Mouse (Mus musculus): ENCODE measurements around the gene Gm6408.
"Not testable (repeated sequence)": the region's sequence is repeated elsewhere in the genome, so short reads cannot be mapped to it uniquely, and the experiment has no call there.

Gene Gm6408

GRCm38 (mm10) chr5:146481665-146482064 lies at the start of gene Gm6408:
Gene Gm6408 (plus strand): TSS chr5:146481965.
- DNase-seq (ENCODE audit: low spot score in 2 of 2), result not testable (repeated sequence)

GRCm38 (mm10) chr5:146432476-146432875 lies 49.3 kb upstream of the Gm6408 start:
- DNase-seq (ENCODE audit: low spot score in 2 of 2), result no peak

- DNase-seq (ENCODE audit: low spot score in 2 of 2), result no peak
Measured at GRCm38 (mm10) chr5:146435316-146435715, 46.4 kb upstream of the Gm6408 start.

GRCm38 (mm10) chr5:146436796-146437195 lies 45.0 kb upstream of the Gm6408 start:
- no peak for DNase-seq (ENCODE audit: low spot score in 2 of 2)

GRCm38 (mm10) chr5:146439152-146439781 lies 42.5 kb upstream of the Gm6408 start:
- DNase-seq (ENCODE audit: low spot score in 2 of 2), result no peak

- no peak for DNase-seq (ENCODE audit: low spot score in 2 of 2)
Measured at GRCm38 (mm10) chr5:146440273-146440672, 41.5 kb upstream of the Gm6408 start.

- DNase-seq (ENCODE audit: low spot score in 2 of 2), result no peak
Measured at GRCm38 (mm10) chr5:146442767-146443166, 39.0 kb upstream of the Gm6408 start.

- no peak for DNase-seq (ENCODE audit: low spot score in 2 of 2)
Measured at GRCm38 (mm10) chr5:146446633-146447032, 35.1 kb upstream of the Gm6408 start.

- no peak for DNase-seq (ENCODE audit: low spot score in 2 of 2)
Measured at GRCm38 (mm10) chr5:146451592-146452254, 30.0 kb upstream of the Gm6408 start.

GRCm38 (mm10) chr5:146453556-146453955 lies 28.2 kb upstream of the Gm6408 start:
- DNase-seq (ENCODE audit: low spot score in 2 of 2), result no peak

- no peak for DNase-seq (ENCODE audit: low spot score in 2 of 2)
Measured at GRCm38 (mm10) chr5:146461612-146462011, 20.2 kb upstream of the Gm6408 start.

GRCm38 (mm10) chr5:146466663-146467062 lies 15.1 kb upstream of the Gm6408 start:
- no peak for DNase-seq (ENCODE audit: low spot score in 2 of 2)

- DNase-seq (ENCODE audit: low spot score in 2 of 2), result no peak
Measured at GRCm38 (mm10) chr5:146468311-146468710, 13.5 kb upstream of the Gm6408 start.

GRCm38 (mm10) chr5:146470821-146471220 lies 10.9 kb upstream of the Gm6408 start:
- DNase-seq (ENCODE audit: low spot score in 2 of 2), result no peak

GRCm38 (mm10) chr5:146471311-146471710 lies 10.5 kb upstream of the Gm6408 start:
- DNase-seq (ENCODE audit: low spot score in 2 of 2), result no peak

GRCm38 (mm10) chr5:146471821-146472220 lies 9.9 kb upstream of the Gm6408 start:
- no peak for DNase-seq (ENCODE audit: low spot score in 2 of 2)

GRCm38 (mm10) chr5:146479564-146479963 lies 2.2 kb upstream of the Gm6408 start:
- DNase-seq (ENCODE audit: low spot score in 2 of 2), result peak; percentile 2 to 16

- DNase-seq (ENCODE audit: low spot score in 2 of 2), result peak in 1 of 2 experiments; percentile 28
Measured at GRCm38 (mm10) chr5:146488959-146489358, 7.2 kb downstream of the Gm6408 start.

GRCm38 (mm10) chr5:146491063-146491462 lies 9.3 kb downstream of the Gm6408 start, which contains the start of gene Gm6370:
Gene Gm6370 (plus strand): TSS chr5:146491363.
- not testable (repeated sequence) for DNase-seq (ENCODE audit: low spot score in 2 of 2)

- DNase-seq (ENCODE audit: low spot score in 2 of 2), result not testable (repeated sequence)
Measured at GRCm38 (mm10) chr5:146502099-146502498, 20.3 kb downstream of the Gm6408 start, which contains the start of gene 4930449I24Rik. Gene 4930449I24Rik (plus strand): TSS chr5:146502399.

GRCm38 (mm10) chr5:146513823-146514222 lies 32.1 kb downstream of the Gm6408 start, which contains the start of gene Gm3402:
Gene Gm3402 (plus strand): TSS chr5:146514123.
- DNase-seq (ENCODE audit: low spot score in 2 of 2), result not testable (repeated sequence)

- not testable (repeated sequence) for DNase-seq (ENCODE audit: low spot score in 2 of 2)
Measured at GRCm38 (mm10) chr5:146525501-146525900, 43.7 kb downstream of the Gm6408 start, which contains the start of gene Gm3404. Gene Gm3404 (plus strand): TSS chr5:146525801.

Data from urinary bladder, postnatal 36 days (tissue).